Mouse (Mus musculus): ENCODE data around the gene Zfp385a. TPM values are rescaled to one million over a fixed set of nuclear protein-coding genes. Genes with fewer than 3 reads are reported as not detected.

The Zfp385a gene
- polyA plus RNA-seq, 1 experiment from 2014 or later, result 6.0 TPM

DNA sequence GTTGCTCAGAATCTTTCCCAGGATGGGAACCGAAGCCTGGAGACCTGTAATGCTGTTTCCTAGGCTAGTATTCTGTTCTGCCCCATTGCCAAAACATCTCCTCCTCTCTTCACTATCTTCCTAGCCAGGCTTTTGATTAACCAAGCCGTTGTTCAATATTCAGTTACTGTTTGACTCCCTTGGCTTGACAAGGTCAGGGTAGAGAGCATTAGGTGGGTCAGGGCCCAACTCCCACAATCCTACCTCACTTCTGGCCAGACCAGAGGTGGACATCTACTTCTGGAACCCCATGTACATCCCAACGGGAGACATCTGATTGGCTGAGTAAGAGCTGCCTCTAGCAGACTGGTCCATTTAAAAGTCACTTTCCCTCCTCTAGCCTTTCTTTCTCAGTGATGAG is 23.1 kb upstream of the Zfp385a start:
- Histone ChIP-seq H3K4me2 (peak overlapping the region; percentile 29), H3K4me3 (replicated peaks) (no peak overlapping the region), H3K9me3 (replicated peaks) (no peaks in the 10 kb centered on the region), H3K27ac (replicated peaks) (peak overlapping the region; percentile 64; the same call in 1 of the 2 replicates), H3K27me3 (peaks cover 21% of the 10 kb centered on the region), H3K4me1 (replicated peaks) (peaks cover 79% of the 10 kb centered on the region), H3K36me3 (replicated peaks) (no peaks in the 10 kb centered on the region; the same call in 1 of the 2 replicates), H3K9ac (no peak overlapping the region)
- ATAC-seq (ENCODE audit: insufficient read depth), result peak; percentile 22; the same call in 1 of the 2 replicates
- WGBS (ENCODE audit: insufficient replicate concordance), result 39% methylated on average over 3 of the region's 3 CpGs

- no peaks in the 10 kb centered on the region for H3K9me3 ChIP-seq (replicated peaks)
- peak; percentile 29 for ATAC-seq (ENCODE audit: insufficient read depth)
- WGBS (ENCODE audit: insufficient replicate concordance), result 19% methylated on average over 6 of the region's 7 CpGs
- H3K27ac ChIP-seq (replicated peaks), result peak overlapping the region; percentile 64; the same call in 1 of the 2 replicates
- peaks cover 17% of the 10 kb centered on the region for H3K27me3 ChIP-seq
- H3K4me2 ChIP-seq, result peak overlapping the region; percentile 29
- H3K4me1 ChIP-seq (replicated peaks), result peaks cover 83% of the 10 kb centered on the region
- no peak overlapping the region for H3K9ac ChIP-seq
- peaks cover 2% of the 10 kb centered on the region for H3K36me3 ChIP-seq (replicated peaks)
- no peak overlapping the region for H3K4me3 ChIP-seq (replicated peaks)
Observed at GRCm38 (mm10) chr15:103362333-103362732, 22.4 kb upstream of the Zfp385a start.

DNA sequence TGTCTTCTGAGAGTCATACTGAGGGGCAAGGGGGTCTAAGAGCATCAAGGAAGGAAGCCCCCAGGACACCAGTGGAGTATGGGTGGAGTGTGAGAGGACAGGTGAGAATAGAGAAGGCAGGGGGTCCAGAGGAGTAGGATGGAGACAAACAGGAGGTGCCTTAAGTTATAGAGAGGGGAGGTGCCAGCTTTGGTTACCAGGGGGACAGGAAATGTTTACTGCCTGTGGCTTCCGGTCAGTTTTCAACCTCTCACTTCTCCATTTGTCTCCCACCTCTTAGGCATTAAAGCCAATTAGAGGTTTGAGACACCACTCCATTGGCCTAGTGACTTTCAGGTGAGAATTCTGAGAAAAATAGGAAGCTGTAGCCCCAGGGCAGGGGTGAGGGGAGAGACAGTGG is 21.4 kb upstream of the Zfp385a start:
- Histone ChIP-seq H3K9me3 (replicated peaks) (no peaks in the 10 kb centered on the region), H3K27ac (replicated peaks) (0 out of 2 replicates have a peak overlapping the region, but pooled peaks have one; percentile 3), H3K4me3 (replicated peaks) (no peak overlapping the region), H3K36me3 (replicated peaks) (peaks cover 11% of the 10 kb centered on the region), H3K27me3 (peaks cover 6% of the 10 kb centered on the region), H3K4me2 (no peak overlapping the region), H3K9ac (no peak overlapping the region), H3K4me1 (replicated peaks) (peaks cover 74% of the 10 kb centered on the region)
- WGBS (ENCODE audit: insufficient replicate concordance), result 32% methylated on average over 1 of the region's 1 CpGs
- no peak for ATAC-seq (ENCODE audit: insufficient read depth)

DNA sequence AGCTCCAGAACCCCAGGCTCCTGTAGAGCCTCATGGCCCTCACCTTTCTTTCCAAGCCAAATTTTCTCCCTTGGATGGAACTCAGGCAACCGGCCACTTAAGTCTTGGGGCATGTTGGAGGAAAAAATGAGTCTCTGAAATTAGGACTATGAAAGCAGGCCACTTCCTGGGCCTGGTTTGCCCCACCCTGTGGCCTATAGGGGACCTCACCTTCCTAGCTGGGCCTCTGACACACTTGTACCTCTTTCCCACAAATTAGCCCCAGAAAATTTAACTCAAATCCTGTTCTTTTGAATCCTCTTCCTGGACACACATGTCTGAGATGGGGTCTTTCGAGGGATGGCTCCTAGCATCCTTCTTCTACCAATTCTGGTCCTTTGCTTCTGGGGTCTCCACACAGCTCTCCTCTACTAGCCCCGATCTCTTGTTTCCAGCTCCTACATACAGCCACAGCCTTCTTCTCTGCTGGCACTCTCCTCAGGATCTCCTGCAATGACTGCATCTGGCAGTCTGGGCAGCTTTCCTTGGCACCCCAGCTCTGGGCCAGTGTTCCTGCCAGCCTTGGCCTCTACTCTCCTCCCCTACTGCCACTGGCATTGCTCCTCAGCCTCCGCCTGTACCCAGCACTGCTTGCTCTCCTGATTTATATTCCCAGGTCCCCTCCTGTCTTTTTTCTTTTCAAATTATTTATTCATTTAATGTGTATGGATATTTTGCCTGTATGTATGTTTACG is 20.1 kb upstream of the Zfp385a start:
- WGBS (ENCODE audit: insufficient replicate concordance), result 69% methylated on average over 5 of the region's 5 CpGs
- Histone ChIP-seq H3K4me1 (replicated peaks) (peaks cover 63% of the 10 kb centered on the region), H3K27me3 (no peaks in the 10 kb centered on the region), H3K4me3 (replicated peaks) (no peak overlapping the region), H3K27ac (replicated peaks) (no peak overlapping the region), H3K9me3 (replicated peaks) (no peaks in the 10 kb centered on the region), H3K9ac (no peak overlapping the region), H3K36me3 (replicated peaks) (peaks cover 24% of the 10 kb centered on the region), H3K4me2 (no peak overlapping the region)
- ATAC-seq (ENCODE audit: insufficient read depth), result no peak

DNA sequence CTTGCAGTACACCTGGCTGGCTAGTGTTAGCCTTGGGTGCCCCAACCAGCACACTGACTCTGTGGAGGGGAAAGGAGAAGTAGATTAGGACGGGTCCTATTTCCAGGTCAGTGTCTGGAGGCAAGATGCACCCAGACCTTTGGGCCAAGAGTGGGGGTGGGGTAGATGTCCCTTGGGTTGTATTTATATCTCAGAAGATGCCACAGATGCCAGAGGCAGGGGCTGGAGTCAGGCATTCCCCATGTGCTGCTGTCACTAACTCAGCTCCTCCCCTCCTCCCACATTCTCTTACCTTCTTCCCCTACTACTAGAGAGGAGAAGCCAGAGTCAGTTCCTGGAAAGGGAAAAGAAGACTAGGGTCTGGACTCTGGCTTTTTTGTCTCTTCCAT is 19.2 kb upstream of the Zfp385a start:
- no peaks in the 10 kb centered on the region for H3K9me3 ChIP-seq (replicated peaks)

GRCm38 (mm10) chr15:103358278-103359121 is 18.6 kb upstream of the Zfp385a start:
- no peak overlapping the region for H3K9ac ChIP-seq
- H3K4me3 ChIP-seq (replicated peaks), result no peak overlapping the region
- H3K27me3 ChIP-seq, result no peaks in the 10 kb centered on the region
- 15% methylated on average over 4 of the region's 4 CpGs for WGBS (ENCODE audit: insufficient replicate concordance)
- H3K4me2 ChIP-seq, result no peak overlapping the region
- ATAC-seq (ENCODE audit: insufficient read depth), result no peak
- 0 out of 2 replicates have a peak overlapping the region, but pooled peaks have one; percentile 9 for H3K27ac ChIP-seq (replicated peaks)
- peaks cover 37% of the 10 kb centered on the region for H3K36me3 ChIP-seq (replicated peaks)
- H3K4me1 ChIP-seq (replicated peaks), result peaks cover 49% of the 10 kb centered on the region
- no peaks in the 10 kb centered on the region for H3K9me3 ChIP-seq (replicated peaks)

More for the DNA sequence above, 19.2 kb upstream of the Zfp385a start:
- 32% methylated on average over 1 of the region's 1 CpGs for WGBS (ENCODE audit: insufficient replicate concordance)
- H3K4me1 ChIP-seq (replicated peaks), result peaks cover 53% of the 10 kb centered on the region
- H3K27me3 ChIP-seq, result no peaks in the 10 kb centered on the region
- H3K9ac ChIP-seq, result no peak overlapping the region
- no peak overlapping the region for H3K4me2 ChIP-seq
- no peak overlapping the region for H3K4me3 ChIP-seq (replicated peaks)
- peaks cover 32% of the 10 kb centered on the region for H3K36me3 ChIP-seq (replicated peaks)
- 0 out of 2 replicates have a peak overlapping the region, but pooled peaks have one; percentile 9 for H3K27ac ChIP-seq (replicated peaks)
- ATAC-seq (ENCODE audit: insufficient read depth), result no peak

DNA sequence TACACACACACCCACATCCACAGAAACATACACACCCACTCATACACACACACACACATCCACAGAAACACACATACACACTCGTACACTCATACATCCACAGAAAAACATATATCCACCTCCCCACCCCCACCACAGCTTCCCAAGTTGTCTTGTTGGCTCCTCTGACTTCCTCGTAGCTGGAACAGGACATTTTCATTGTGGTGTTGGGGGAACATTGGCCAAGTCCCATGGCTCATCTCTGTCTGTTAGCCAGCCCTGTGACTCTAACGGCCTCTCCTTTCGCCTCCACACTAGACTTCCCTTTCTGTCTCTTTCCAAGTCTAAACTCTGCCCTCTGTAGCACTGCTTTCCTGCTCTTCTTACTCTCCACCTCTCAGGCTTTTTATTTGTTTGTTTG is 17.9 kb upstream of the Zfp385a start:
- peaks cover 44% of the 10 kb centered on the region for H3K36me3 ChIP-seq (replicated peaks)
- H3K4me1 ChIP-seq (replicated peaks), result peaks cover 45% of the 10 kb centered on the region
- H3K9me3 ChIP-seq (replicated peaks), result no peaks in the 10 kb centered on the region
- WGBS (ENCODE audit: insufficient replicate concordance), result 57% methylated on average over 4 of the region's 4 CpGs
- H3K4me2 ChIP-seq, result no peak overlapping the region
- H3K9ac ChIP-seq, result no peak overlapping the region
- H3K27ac ChIP-seq (replicated peaks), result no peak overlapping the region
- no peak for ATAC-seq (ENCODE audit: insufficient read depth)
- H3K4me3 ChIP-seq (replicated peaks), result no peak overlapping the region
- H3K27me3 ChIP-seq, result no peaks in the 10 kb centered on the region

GRCm38 (mm10) chr15:103356130-103356529 is 16.2 kb upstream of the Zfp385a start:
- H3K9ac ChIP-seq, result no peak overlapping the region
- H3K27me3 ChIP-seq, result no peaks in the 10 kb centered on the region
- peaks cover 59% of the 10 kb centered on the region for H3K36me3 ChIP-seq (replicated peaks)
- H3K4me3 ChIP-seq (replicated peaks), result no peak overlapping the region
- H3K4me2 ChIP-seq, result no peak overlapping the region
- 60% methylated on average over 4 of the region's 4 CpGs for WGBS (ENCODE audit: insufficient replicate concordance)
- no peak for ATAC-seq (ENCODE audit: insufficient read depth)
- H3K27ac ChIP-seq (replicated peaks), result no peak overlapping the region
- no peaks in the 10 kb centered on the region for H3K9me3 ChIP-seq (replicated peaks)
- H3K4me1 ChIP-seq (replicated peaks), result peaks cover 30% of the 10 kb centered on the region

GRCm38 (mm10) chr15:103355420-103355819 is 15.5 kb upstream of the Zfp385a start:
- H3K9ac ChIP-seq, result no peak overlapping the region
- 68% methylated on average over 4 of the region's 4 CpGs for WGBS (ENCODE audit: insufficient replicate concordance)
- H3K4me2 ChIP-seq, result no peak overlapping the region
- H3K9me3 ChIP-seq (replicated peaks), result no peaks in the 10 kb centered on the region
- no peak for ATAC-seq (ENCODE audit: insufficient read depth)
- H3K27me3 ChIP-seq, result no peaks in the 10 kb centered on the region
- peaks cover 66% of the 10 kb centered on the region for H3K36me3 ChIP-seq (replicated peaks)
- H3K4me1 ChIP-seq (replicated peaks), result peaks cover 28% of the 10 kb centered on the region
- H3K4me3 ChIP-seq (replicated peaks), result no peak overlapping the region
- no peak overlapping the region for H3K27ac ChIP-seq (replicated peaks)

DNA sequence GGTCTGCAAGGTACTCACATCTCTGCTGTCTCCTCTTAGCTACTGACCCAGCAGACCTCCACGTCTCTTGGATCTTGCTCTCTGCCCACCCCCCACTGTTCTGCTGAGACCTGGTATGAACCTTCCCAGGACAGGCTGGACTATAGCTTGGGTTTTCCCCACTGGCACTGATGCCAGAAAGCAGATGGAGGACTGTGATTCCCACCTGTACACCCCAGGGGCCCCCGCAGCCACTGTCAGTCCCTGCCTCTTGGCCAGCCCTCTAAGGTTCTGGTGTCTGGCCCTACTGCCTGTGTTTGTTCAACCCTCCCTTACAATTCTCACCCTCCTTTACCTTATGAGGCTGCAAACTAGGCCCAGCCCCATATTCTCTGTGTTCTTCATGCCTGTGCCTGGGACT is 14.8 kb upstream of the Zfp385a start:
- no peaks in the 10 kb centered on the region for H3K27me3 ChIP-seq
- no peak for ATAC-seq (ENCODE audit: insufficient read depth)
- H3K4me3 ChIP-seq (replicated peaks), result no peak overlapping the region
- 71% methylated on average over 2 of the region's 2 CpGs for WGBS (ENCODE audit: insufficient replicate concordance)
- peaks cover 21% of the 10 kb centered on the region for H3K4me1 ChIP-seq (replicated peaks)
- H3K27ac ChIP-seq (replicated peaks), result no peak overlapping the region
- H3K36me3 ChIP-seq (replicated peaks), result peaks cover 74% of the 10 kb centered on the region
- H3K9me3 ChIP-seq (replicated peaks), result no peaks in the 10 kb centered on the region
- H3K9ac ChIP-seq, result no peak overlapping the region
- H3K4me2 ChIP-seq, result no peak overlapping the region

All from liver, embryonic 15.5 days (tissue).